Mouse (Mus musculus) inflammation-experienced regulatory T-cells, adult 6 months (primary cell): ENCODE data around the gene Ugt2a2. TPM values are rescaled to one million over a fixed set of nuclear protein-coding genes. Genes with fewer than 3 reads are reported as not detected.
"Not testable (repeated sequence)": the region's sequence is repeated elsewhere in the genome, so short reads cannot be mapped to it uniquely, and the experiment has no call there.

Experiments used
- ATAC-seq: one replicate; pipeline ENCODE4 v1.8.0; 2017
- polyA plus RNA-seq, 3 experiments: library from polyadenylated mRNA; unstranded; fragments of 100-300 nt; shearing (Covaris generic); gene quantifications; one replicate each; pipeline ENCODE4 v1.2.1; 2017

Gene Ugt2a2
- polyA plus RNA-seq: not detected

DNA sequence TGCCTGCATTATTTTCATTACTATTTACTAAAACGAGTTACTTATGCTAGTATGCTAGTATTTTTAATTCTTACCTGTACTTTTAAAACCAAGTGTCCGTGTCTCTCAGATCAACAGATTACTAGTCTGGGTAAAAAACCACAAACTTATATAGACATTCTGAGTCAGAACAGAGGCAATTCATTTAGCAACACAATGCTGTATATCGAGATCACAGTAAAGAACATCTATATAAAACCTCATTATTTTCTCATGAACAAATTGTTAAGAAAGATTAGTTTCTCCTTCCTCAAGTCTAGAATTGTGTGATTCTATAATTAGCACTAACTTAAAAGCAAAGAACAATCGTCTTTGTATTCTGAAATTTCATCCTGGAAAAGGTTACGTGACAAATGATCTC, at the start of gene Ugt2a2:
TSS of gene Ugt2a2 (minus strand) at position 101 of the 400 bp plus-strand sequence.
- no peak for ATAC-seq

DNA sequence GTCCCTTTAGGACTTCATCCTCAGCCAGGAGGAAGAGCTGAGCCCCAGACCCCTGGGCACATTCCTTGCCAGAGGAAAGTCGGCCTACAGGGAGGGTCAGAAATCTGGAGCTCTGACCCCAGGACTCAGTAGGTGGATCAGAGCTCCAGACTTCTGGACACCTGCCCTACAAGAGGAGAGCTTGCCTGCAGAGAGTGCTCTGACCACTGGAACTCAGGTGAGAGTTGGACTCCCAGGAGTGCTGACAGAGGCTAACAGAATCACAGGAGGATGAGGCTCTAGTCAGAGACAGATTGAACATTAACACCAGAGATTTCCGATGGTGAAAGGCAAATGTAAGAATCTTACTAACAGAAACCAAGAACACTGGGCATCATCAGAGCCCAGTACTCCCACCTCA, 41.5 kb upstream of the Ugt2a2 start:
- not testable (repeated sequence) for ATAC-seq

DNA sequence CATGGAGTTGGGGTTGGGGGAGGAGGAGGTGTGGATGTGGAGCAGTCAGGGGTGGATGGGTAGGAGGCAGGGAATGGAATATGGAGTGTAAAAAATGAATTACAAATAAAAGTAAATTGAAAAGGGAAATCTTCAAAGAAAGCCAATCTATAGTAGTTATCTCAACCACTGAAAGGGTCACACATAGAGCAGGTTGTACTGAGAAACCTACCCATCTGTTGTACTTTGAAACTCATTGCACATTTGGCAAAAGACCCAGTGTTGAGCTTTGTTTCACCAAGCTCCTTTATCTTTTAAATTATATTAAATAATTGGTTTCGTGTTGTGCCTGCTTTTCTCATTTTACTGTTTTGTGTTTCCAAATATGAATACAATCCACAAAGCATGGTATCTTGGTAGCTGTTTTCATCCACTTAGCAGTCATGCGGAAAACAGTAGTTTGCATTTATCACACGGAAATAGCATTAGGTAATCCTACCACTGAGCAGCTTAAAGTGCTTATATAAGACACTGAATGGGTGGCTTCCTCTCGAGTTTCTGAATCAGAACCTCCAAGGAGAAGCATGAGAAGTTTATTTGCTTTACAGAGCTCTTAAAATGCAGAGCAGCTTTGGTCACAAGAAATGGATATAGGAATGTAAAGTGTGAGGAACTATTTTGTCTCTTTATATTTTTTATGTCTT, 23.9 kb upstream of the Ugt2a2 start:
- ATAC-seq: no peak

DNA sequence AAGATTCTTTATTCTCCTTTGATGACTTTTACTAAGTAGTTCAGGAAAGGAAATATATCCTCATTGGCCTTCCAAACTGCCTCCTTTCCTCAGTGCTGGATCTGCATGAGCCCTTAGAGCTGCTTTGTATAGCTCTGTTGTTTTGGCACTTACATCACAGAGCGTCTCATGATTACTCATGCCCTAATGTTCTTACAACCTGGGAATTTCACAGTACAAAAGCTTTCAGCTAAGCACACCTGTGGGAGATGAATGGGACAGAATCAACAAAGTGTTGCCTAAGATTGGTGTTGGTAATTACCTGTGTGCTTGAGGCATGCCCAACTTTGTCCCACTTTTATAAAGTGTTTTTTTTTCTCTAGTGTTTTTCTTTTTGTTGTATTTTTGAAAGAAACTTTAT, 20.6 kb upstream of the Ugt2a2 start:
- no peak for ATAC-seq

DNA sequence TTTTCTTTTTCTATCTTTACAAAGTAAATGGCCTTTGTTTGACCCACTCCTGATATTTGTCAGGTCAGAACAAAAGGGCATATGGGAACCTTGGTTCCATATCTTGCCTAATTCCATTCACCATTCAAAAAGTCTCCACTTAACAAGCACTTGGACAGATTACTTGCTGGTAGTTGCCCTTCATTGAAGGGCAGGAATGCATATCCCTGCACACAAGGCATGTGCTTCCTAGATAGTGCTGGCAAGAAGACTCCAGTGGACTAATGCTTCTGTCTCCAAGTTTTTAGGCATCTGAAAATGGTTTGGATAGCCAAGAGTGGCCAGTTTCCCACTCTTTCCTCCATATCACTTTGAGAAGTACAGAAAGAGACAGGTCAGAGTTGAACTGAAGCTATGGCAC, 17.3 kb upstream of the Ugt2a2 start:
- ATAC-seq: no peak

DNA sequence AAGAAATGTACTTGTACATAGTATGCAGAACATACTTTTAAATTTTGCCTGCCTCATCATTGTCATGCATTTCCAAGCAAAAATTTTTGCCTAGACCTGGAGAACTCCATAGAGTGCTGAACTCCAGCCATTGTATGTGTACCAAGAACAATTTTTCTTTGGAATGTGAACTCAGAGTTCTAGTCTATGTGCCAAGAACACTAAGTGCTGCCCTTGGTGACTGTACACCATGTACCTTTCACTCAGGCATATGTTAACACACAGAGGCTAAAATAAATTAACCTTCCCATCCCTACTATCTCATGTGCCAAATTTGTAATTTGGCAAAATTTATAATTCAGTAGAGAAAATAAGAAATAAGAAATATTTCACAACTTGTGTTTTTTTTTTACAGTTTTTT, 16.9 kb upstream of the Ugt2a2 start:
- no peak for ATAC-seq

DNA sequence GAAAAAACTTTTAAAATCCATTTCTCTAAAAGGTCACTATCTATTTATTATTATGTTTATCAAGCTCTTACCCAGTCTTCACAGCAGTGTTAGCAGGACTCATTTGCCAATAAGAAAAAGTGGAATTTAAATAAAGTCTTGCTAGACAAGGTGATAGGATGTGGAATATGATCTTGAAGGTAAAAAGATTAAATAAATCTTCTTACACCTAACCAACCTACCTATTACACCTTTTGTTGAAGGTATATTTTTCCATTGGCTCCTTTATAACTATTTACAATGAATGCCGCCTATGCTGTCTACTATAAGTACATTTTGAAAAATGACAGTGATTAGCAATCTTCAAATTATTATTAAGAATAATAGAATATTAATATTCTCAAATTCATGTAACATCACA, 8.7 kb upstream of the Ugt2a2 start, which contains the start of gene Ugt2a1:
TSS of gene Ugt2a1 (minus strand) at position 101 of the 400 bp plus-strand sequence.
- ATAC-seq: no peak

DNA sequence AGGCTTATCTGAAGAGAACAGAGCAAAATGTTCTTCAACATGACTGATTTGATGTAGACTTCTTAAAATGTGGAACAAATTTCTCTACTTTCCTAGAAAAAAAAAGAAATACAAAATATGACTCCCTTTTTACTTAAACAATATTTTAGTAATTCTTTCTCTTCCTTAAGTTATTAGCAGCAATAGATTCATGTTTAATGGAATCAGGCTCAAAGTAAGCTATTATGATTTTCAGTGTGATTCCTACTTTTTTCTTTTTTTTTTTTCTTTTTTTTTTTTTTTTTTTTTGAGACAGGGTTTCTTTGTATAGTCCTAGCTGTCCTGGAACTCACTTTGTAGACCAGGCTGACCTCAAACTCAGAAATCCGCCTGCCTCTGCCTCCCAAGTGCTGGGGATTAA, 4.6 kb upstream of the Ugt2a2 start, which contains the start of gene Gm43638:
TSS of gene Gm43638 (minus strand) at position 101 of the 400 bp plus-strand sequence.
- ATAC-seq: not testable (repeated sequence)

DNA sequence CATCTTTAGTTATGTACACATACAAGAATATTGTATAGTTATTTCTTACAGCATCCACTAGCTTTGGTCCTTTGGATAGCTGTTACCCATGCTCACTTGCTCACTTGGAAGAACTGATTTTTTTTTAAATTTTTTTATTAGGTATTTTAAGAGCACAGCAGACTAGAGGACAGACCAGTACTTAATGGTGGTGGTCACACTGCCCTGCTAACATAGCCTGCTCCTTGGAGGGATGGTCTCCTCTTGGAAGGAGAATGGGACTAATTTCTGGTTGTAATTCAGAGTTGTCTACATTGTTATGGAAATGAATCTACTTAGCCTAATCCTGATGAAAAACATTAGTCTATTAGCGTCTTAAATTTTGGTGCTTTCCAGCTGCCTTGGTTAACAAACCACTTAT, 23.2 kb downstream of the Ugt2a2 start:
- ATAC-seq: no peak

DNA sequence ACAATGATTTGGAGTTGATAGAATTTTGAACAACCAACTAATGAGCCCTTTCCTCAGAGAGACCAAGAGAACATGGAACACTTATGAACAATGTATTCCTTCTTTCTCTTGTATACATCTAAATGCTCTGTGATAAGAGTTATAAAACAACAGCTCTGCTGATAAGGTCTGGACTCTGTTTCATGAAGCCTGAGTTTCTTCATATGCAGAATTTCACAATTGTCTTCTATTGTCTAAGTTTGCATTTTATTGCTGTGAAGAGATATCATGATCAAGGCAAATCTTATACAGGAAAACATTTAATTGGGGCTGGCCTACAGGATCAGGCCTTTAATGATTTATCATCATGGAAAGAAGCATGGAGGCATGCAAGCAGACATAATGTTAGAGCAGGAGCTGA, 24.4 kb downstream of the Ugt2a2 start:
- no peak for ATAC-seq

DNA sequence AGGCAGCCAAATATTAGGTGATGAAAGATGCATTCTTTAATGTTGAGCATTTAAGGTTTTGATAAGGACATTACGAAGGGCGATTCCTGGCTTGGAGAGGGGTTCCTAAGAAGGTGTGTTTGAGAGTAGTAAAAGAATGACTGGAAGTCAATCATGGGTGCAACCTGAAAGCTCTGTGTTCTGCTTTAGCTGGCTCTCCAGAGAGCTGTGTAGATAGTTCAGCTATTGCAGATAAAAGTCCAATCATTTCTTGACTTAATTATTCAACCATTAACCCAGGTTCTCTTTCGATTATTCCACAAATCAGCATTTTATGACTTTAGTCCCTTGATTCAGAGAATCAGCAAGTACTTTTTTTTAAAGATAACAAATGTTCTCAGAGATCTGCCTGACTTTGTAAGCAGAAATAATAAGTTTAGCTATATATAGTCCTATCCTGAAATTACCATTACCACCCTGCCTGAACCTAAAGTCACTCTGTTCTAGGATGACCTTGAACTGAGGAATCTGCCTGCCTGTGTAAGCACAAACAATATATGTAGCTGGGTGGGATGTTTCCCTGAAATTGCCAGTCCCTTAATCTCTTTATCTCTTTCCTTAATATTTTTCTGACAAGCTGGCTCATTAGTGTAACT, 25.7 kb downstream of the Ugt2a2 start:
- no peak for ATAC-seq

DNA sequence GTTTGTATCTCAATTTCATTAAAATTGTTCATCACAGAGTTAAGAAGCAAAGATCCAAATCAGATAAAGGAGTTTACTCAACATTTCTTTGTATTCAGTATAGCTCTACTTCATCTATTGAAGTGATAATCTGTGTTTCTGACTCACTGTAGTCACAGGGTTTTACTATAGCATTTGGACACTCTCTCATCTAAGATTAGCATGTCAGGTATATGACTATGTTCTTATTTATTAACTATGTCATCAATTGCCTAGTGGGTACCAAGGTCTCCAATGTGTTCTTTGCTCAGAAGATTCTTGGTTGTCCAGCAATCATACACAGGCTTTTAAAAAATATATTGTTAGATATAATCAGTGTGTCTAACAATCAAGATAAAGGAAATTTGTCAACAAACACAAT, 26.5 kb downstream of the Ugt2a2 start:
- no peak for ATAC-seq

DNA sequence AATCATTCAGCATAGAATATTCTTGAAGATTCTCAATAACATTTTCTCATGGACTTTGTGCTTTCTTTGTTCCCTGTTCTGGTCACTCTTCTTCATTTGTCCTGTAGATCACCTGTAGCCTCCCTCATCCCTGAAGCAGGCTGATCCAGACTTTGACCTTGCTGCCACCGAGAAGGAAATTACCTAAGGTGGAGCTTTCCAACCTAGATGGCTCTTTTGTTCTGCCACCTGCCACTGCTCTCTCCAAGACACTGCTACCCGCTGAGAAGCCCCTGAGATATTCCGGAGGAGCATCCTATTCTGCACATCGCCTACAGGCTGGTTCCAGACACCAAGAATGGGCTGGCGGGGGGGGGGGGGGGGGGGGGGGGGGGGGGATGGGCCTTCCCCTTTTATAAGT, 29.5 kb downstream of the Ugt2a2 start:
- not testable (repeated sequence) for ATAC-seq

DNA sequence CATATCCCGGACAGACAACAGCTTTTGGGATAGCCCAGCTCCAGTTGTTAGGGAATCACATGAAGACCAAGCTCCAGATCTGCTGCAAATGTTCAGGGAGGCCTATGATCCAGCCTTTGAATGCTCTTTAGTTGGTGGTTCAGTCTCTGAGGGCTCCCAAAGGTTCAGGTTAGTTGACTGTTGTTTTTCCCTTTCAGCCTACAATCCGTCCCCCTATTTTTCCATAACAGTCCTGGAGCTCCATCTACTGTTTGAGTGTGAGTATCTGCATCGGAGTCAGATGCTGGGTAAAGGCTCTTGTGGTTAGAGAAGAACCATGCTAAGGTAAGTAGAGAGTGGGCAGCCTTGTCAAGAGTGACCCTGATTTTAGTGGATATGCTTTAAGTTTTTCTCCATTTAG, 45.8 kb downstream of the Ugt2a2 start:
- ATAC-seq: no peak

DNA sequence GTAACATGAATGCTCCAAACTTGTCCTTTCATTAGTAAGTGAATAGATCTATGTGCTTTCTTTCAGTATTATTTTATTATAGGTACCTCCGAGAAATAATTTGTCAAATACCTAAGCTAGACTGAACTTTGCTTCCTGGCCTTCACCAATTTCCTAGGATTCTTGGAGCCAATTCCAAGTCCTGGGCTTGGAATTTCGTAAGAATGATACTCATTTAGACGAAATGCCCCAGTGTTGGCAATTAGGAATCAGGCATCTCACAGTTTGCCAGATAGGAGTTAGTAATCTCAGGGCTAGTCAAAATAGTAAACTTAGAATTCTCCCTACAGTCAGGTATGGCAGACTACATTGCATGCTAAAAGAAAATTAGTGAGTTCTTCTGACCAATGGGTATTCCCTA, 56.4 kb downstream of the Ugt2a2 start:
- no peak for ATAC-seq

DNA sequence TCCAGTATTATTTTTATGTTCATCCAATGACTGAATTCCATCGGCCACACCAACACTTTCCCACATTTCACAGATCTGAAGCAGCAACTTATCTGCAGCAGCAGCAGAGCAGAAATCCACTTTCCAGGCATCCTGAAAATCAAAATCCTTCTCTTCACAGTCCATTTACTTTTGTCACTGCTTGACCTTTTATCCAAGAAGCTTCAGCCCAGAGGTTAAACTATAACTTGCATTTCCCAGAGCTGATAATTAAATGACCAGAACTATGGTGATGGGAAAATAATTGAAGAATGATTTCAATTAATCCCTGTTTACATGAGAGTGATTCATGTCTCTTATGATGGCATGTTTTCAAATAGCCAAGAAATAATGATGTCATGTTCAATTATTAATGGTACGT, 58.0 kb downstream of the Ugt2a2 start, which contains the start of gene Ugt2b38:
TSS of gene Ugt2b38 (minus strand) at position 163 of the 400 bp plus-strand sequence.
- ATAC-seq: not testable (repeated sequence)

Other genes starting within 250 kb of the Ugt2a2 start
- not detected for gene Ugt2b37, start 227.5 kb downstream of the Ugt2a2 start, polyA plus RNA-seq
- not detected for gene Ugt2a3, start 145.1 kb downstream of the Ugt2a2 start, polyA plus RNA-seq
- not detected for gene Ugt2b38, start 58.1 kb downstream of the Ugt2a2 start, polyA plus RNA-seq
- gene Gm43638, start 4.5 kb upstream of the Ugt2a2 start, polyA plus RNA-seq: not detected
- gene Ugt2a1, start 8.6 kb upstream of the Ugt2a2 start, polyA plus RNA-seq: not detected
- not detected for gene Sult1b1, start 55.9 kb upstream of the Ugt2a2 start, polyA plus RNA-seq
- gene Sult1d1, start 86.8 kb upstream of the Ugt2a2 start, polyA plus RNA-seq: under 1 TPM in 1 of 3 experiments, not detected in 2; 0.19 TPM
- not detected for gene Sult1e1, start 109.3 kb upstream of the Ugt2a2 start, polyA plus RNA-seq
- not detected for gene Csn1s1, start 183.9 kb upstream of the Ugt2a2 start, polyA plus RNA-seq
- gene Csn2, start 217.4 kb upstream of the Ugt2a2 start, polyA plus RNA-seq: not detected